Mouse (Mus musculus) limb, embryonic 14.5 days (tissue): ENCODE results near the gene Ccdc6. TPM values are rescaled to one million over a fixed set of nuclear protein-coding genes. Genes with fewer than 3 reads are reported as not detected.

Experiments used
- ATAC-seq: fragments of 200-750 bp; cut with Nextera tagmentation; 2 replicates; pipeline ENCODE4 v1.8.0; 2017; ENCODE audit warnings: low read depth, moderate number of reproducible peaks, moderate TSS enrichment; ENCODE audit not compliant: low FRiP score
- DNase-seq: peaks from one replicate; pipeline ENCODE4 v3.0.0-alpha.2; 2015; ENCODE audit warnings: low spot score
- H3K27ac ChIP-seq: fragments of 300-500 bp; sonication (generic); replicated peaks from 2 replicates; pipeline ENCODE4 v1.5.1; 2014; ENCODE audit warnings: low read depth, mild to moderate bottlenecking, low read length, moderate library complexity, mixed read lengths
- H3K27me3 ChIP-seq: fragments of 300-500 bp; sonication (generic); 2 replicates; pipeline ENCODE4 v1.6.1; 2014; ENCODE audit warnings: low read length, mixed read lengths; ENCODE audit not compliant: control insufficient read depth, insufficient read depth
- H3K36me3 ChIP-seq: fragments of 300-500 bp; sonication (generic); 2 replicates; pipeline ENCODE4 v1.6.1; 2014; ENCODE audit warnings: mild to moderate bottlenecking, low read length, moderate library complexity, mixed read lengths; ENCODE audit not compliant: control insufficient read depth, insufficient read depth
- H3K4me1 ChIP-seq: fragments of 300-500 bp; sonication (generic); 2 replicates; pipeline ENCODE4 v1.6.1; 2014; ENCODE audit warnings: antibody characterized with exemption, low read length, mixed read lengths; ENCODE audit not compliant: control insufficient read depth, insufficient read depth
- H3K4me2 ChIP-seq: fragments of 300-500 bp; sonication (generic); replicated peaks from 2 replicates; pipeline ENCODE4 v1.6.1; 2014; ENCODE audit warnings: low read depth, mild to moderate bottlenecking, low read length, moderate library complexity; ENCODE audit not compliant: severe bottlenecking
- H3K4me3 ChIP-seq: fragments of 300-500 bp; sonication (generic); replicated peaks from 2 replicates; pipeline ENCODE4 v1.5.1; 2014; ENCODE audit warnings: low read length
- H3K9ac ChIP-seq: fragments of 300-500 bp; sonication (generic); 2 replicates; pipeline ENCODE4 v1.6.1; 2014; ENCODE audit warnings: mild to moderate bottlenecking, low read depth, low read length, moderate library complexity; ENCODE audit not compliant: severe bottlenecking
- H3K9me3 ChIP-seq: fragments of 300-500 bp; sonication (generic); 2 replicates; pipeline ENCODE4 v1.6.1; 2016; ENCODE audit warnings: low read length; ENCODE audit not compliant: control insufficient read depth
- POLR2A ChIP-seq: fragments of 200-500 bp; IDR thresholded peaks from 2 replicates; pipeline ENCODE4 v1.8.0; 2012; ENCODE audit warnings: inconsistent platforms, mild to moderate bottlenecking, moderate library complexity, borderline replicate concordance; ENCODE audit not compliant: insufficient read depth, insufficient read length; ENCODE audit errors: extremely low read depth
- WGBS: fragments of 180-500 bp; shearing (Covaris S2); extraction: QIAGEN DNeasy Blood & Tissue Kit; methylation state at CpG from one replicate; pipeline ENCODE4 v1.1.7; 2014; 5-methylcytosine and 5-hydroxymethylcytosine counted together
- polyA plus RNA-seq, 2 experiments: library from polyadenylated mRNA; depleted of rRNA in 1 of 2; stranded (reverse) in 1 of 2; unstranded in 1 of 2; fragments of >200 nt; fragmentation: Nextera tagmentation in 1 of 2; extraction: Ambion mirVana in 1 of 2; gene quantifications; 2 replicates each; pipeline versions ENCODE4 v1.2.1 to v1.2.3; 2012 to 2014

Gene Ccdc6
- polyA plus RNA-seq, 2 experiments, result 23.1 to 29.6 TPM

GRCm38 (mm10) chr10:70174494-70175190 is 77.7 kb downstream of the Ccdc6 start:
- ATAC-seq (no peak), DNase-seq (no peak)
- peaks cover 55% of the 10 kb centered on the region for H3K36me3 ChIP-seq
- no peak overlapping the region for H3K4me3 ChIP-seq
- H3K4me2 ChIP-seq, result no peak overlapping the region
- no peaks in the 10 kb centered on the region for H3K27me3 ChIP-seq
- TF ChIP-seq POLR2A, result no peak
- no peak overlapping the region for H3K27ac ChIP-seq
- H3K9ac ChIP-seq, result no peak overlapping the region
- no peaks in the 10 kb centered on the region for H3K9me3 ChIP-seq
- WGBS, result 66% methylated on average over 16 of the region's 16 CpGs
- no peaks in the 10 kb centered on the region for H3K4me1 ChIP-seq

GRCm38 (mm10) chr10:70180727-70181126 is 83.8 kb downstream of the Ccdc6 start:
- Histone ChIP-seq H3K4me1 (peaks cover 4% of the 10 kb centered on the region; the same call in 1 of the 2 replicates), H3K36me3 (peaks cover 41% of the 10 kb centered on the region), H3K27ac (no peak overlapping the region), H3K9me3 (no peaks in the 10 kb centered on the region), H3K27me3 (no peaks in the 10 kb centered on the region), H3K4me3 (no peak overlapping the region), H3K4me2 (no peak overlapping the region), H3K9ac (no peak overlapping the region)
- 83% methylated on average over 9 of the region's 9 CpGs for WGBS
- DNase-seq (no peak), ATAC-seq (no peak)
- no peak for TF ChIP-seq POLR2A

GRCm38 (mm10) chr10:70181279-70181972 is 84.5 kb downstream of the Ccdc6 start:
- Histone ChIP-seq H3K36me3 (peaks cover 36% of the 10 kb centered on the region), H3K9me3 (no peaks in the 10 kb centered on the region), H3K27ac (no peak overlapping the region), H3K4me2 (no peak overlapping the region), H3K9ac (no peak overlapping the region), H3K4me3 (no peak overlapping the region), H3K27me3 (no peaks in the 10 kb centered on the region), H3K4me1 (peaks cover 4% of the 10 kb centered on the region; the same call in 1 of the 2 replicates)
- no peak for ATAC-seq
- WGBS, result 87% methylated on average over 11 of the region's 11 CpGs
- no peak for DNase-seq
- TF ChIP-seq POLR2A, result no peak

- DNase-seq (no peak), ATAC-seq (no peak)
- H3K4me1 ChIP-seq, result peaks cover 4% of the 10 kb centered on the region; the same call in 1 of the 2 replicates
- no peak overlapping the region for H3K27ac ChIP-seq
- no peaks in the 10 kb centered on the region for H3K9me3 ChIP-seq
- H3K9ac ChIP-seq, result no peak overlapping the region
- H3K27me3 ChIP-seq, result no peaks in the 10 kb centered on the region
- TF ChIP-seq POLR2A, result no peak
- 74% methylated on average over 15 of the region's 15 CpGs for WGBS
- no peak overlapping the region for H3K4me3 ChIP-seq
- peaks cover 39% of the 10 kb centered on the region for H3K36me3 ChIP-seq
- H3K4me2 ChIP-seq, result no peak overlapping the region
These were observed 86.5 kb downstream of the Ccdc6 start for GRCm38 (mm10) chr10:70183210-70184080.

GRCm38 (mm10) chr10:70186136-70186535 is 89.2 kb downstream of the Ccdc6 start:
- no peaks in the 10 kb centered on the region for H3K27me3 ChIP-seq
- WGBS, result 78% methylated on average over 9 of the region's 9 CpGs
- H3K4me3 ChIP-seq, result no peak overlapping the region
- no peak for TF ChIP-seq POLR2A
- H3K4me1 ChIP-seq, result peaks cover 4% of the 10 kb centered on the region; the same call in 1 of the 2 replicates
- H3K4me2 ChIP-seq, result no peak overlapping the region
- peaks cover 57% of the 10 kb centered on the region for H3K36me3 ChIP-seq
- H3K9ac ChIP-seq, result no peak overlapping the region
- DNase-seq (no peak), ATAC-seq (no peak; the same call in 1 of the 2 replicates)
- no peak overlapping the region for H3K27ac ChIP-seq
- no peaks in the 10 kb centered on the region for H3K9me3 ChIP-seq
